Mouse (Mus musculus) layer of hippocampus, postnatal 10 days (tissue): Measurements from ENCODE around the gene Cd300lf. TPM values are rescaled to one million over a fixed set of nuclear protein-coding genes. Genes with fewer than 3 reads are reported as not detected.

ENCODE experiments used
- DNase-seq, 2 experiments: peaks; one replicate each; pipeline ENCODE4 v3.0.0; 2021; ENCODE audit warnings: low spot score in 2 of 2
- total RNA-seq, 2 experiments: library from RNA; stranded (reverse); gene quantifications; 2 replicates each; pipeline ENCODE4 v1.2.3; 2021

The Cd300lf gene
- total RNA-seq, 2 experiments from 2014 or later: 0.27 to 0.50 TPM

DNA sequence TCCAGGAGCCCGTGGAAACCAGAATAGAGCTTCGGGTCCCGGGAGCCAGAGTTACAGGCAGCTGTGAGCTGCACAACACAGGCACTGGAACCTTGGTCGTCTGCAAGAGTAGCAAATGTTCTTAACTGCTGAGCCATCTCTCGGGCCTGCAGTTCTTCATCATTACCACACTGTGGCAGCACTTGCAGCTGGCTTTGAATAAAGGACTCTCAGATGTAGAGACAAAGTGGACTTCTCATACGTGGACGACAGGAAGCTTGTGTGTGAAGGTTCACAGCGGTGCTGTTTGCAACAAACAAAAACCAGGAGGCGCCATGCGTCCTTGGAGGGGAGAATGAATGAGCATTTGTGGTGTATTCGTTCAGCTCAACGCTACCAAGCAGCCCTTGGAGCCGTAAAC lies 52.9 kb downstream of the Cd300lf start:
- DNase-seq: peak; percentile 61 to 68

DNA sequence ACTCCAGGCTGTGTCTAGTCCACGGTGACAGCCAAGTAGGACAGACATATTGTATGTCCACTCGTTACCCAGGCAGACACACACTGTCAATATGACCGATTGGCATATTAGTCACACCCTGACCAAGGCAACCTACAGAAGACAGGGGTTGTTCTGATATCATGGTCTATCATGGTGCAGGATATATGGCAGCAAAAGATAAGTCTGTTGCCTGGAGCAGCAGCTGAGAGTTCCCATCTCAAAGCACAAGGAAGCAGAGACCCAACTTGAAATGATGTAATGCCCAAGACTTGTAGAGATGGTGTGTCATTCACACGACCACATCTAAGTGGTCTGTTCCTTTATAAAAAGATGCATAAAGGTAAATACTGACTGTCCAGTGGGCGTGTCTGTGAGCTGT lies 55.1 kb downstream of the Cd300lf start:
- no peak for DNase-seq

DNA sequence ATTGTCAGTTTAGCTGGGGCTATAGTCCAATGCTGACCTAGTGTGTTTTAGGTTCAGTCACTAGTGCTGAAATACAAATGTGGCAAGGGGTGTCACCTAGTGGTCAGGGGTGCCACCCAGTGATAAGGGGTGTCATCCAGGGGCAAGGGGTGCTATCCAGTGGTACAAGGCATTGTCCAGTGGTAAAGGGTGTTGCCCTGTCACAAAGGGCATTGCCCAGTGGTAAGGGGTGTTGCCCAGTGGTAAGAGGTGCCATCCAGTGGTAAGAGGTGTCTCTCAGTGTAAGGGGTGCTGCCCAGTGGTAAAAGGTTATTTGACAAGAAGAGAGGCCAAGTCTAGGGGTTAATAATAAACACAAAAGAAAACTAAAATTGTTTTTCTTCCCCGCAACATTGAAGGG lies 56.4 kb downstream of the Cd300lf start:
- DNase-seq: no peak

DNA sequence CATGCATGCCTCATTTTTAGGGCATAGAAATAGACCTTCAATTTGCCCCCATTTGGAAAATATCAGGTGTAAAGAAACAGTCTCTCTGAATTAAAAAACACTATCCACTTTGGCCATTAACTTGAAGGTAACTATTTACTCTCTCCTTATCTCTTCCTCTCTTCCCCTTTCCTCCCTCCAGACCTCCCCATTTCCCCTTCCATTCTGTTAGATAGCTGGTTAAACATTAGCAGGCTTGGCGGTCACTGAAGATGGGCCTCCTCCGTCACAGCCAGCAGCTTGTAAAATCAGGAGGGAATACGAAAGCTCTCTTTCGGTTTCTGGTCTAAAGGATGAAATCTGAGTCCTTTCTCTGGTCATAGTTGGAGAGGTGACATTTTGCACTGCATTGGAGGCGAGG lies 57.9 kb downstream of the Cd300lf start:
- no peak for DNase-seq

DNA sequence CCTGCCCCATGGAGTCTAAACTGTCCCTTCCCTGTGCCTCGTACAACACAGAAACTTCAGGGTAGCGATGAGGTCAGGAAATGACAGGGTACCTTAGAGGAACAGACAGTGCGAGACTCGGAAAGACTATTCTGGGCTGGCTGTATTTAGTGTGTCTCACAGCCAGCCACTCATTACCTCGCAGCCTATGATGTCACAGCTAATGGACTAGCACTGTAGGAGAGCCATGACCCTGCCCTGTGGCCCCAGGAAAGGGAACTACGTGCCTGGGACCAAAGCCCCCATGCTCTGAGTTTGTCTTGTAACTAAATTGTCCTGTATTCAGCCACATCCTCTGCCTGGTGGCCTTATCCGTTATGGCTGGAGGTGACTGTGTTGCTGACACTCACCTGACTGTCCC lies 58.4 kb downstream of the Cd300lf start:
- DNase-seq: no peak

DNA sequence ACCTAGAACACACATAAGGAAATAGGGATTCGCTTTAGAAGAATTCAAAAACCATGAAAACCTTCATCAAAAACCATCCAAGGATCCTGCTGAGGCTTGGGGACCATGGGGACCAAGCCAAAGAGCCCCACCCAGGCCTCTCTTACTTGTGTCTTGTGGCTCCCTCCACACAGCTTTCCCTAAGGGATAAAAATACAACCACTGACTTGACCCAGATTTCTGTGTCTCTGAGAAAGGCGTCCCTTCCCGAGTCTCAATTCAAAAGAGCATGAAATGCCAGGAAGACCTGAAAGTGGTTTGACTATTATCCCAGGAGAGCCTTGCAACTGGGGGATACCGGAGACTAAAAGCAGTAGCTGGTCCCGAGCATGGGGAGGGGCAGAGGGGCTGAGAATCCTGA lies 60.8 kb downstream of the Cd300lf start:
- DNase-seq: no peak

DNA sequence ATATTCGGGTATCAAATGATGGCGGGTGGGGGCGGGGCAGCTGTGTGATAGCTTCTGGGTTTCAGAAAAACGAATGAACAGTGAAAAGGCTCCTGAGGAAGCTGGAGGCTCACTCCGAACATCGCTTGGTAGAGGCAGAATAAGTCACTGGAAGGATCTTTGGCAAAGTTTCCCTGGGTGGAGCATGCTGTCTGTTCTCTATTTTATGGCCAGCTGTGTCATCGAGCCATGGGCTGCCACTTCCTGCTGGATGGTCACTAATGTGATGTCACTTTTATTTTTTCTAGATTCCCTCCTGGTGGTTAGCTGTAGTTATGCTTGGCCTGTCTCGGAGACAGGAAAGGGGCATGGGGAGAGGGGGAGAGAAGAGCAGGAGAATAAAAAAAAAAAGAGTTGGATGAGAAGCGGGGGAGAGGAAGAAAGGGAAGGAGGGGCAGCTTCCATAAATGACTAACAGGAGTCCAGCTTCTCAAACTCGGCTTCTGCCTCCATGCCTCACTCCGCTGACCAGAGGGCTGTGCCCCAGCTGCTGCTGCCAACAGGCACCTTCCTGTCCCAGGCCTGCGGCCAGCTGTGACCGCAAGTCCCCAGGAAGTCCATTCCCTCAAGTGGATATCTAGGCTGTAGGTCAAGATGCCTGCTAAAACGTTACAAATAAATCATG lies 62.0 kb downstream of the Cd300lf start:
- peak in 1 of 2 experiments; percentile 22 for DNase-seq

DNA sequence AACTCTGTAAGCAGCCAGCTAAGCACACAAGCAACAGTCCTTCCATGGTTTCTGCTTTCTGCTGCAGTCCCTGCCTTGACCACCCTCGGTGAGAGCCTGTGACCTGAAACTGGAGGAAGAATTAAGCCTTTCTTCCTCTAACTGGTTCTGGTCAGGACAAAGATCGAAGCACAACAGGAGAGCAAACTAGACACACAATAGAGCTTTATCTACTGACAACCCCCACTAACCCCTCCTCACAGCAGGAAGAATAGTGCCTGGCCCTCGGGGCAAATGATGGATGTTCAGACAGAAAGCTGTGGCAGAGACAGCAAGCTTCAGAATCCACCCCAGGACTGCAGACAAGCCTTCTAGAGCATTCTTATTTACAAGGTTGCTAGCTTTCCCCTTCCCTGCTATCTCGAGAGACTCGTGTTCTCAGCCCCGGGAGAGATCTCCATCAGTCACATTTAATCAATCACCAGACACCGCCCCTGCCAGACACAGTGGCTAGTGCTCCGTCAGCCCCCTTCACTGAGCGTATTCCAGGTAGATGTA lies 62.7 kb downstream of the Cd300lf start:
- DNase-seq: no peak

DNA sequence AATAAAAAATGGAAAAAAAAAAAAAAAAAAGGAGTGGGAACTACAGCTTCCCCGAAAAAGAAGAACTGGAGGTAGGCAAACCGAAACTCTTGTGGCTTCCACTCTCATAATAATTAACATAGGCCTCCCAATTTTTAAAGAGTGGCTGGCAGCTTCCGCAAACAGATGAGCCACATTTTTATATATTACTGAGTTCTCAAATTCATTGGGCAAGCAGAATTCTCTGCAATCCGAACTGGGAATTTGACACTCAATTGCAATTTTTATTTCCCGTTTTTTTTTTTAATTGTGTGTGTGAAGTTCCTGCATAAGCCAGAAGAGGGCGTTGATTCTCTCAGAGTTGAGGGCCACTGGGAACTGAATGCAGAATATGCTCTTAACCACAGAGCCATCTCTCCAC lies 67.0 kb downstream of the Cd300lf start:
- DNase-seq: no peak

Other genes starting within 250 kb of the Cd300lf start
- gene Cd300a, start 244.0 kb downstream of the Cd300lf start, total RNA-seq: under 1 TPM; 0.62 TPM
- gene Cd300lb, start 199.6 kb downstream of the Cd300lf start, total RNA-seq: under 1 TPM in 1 of 2 experiments, not detected in 1; 0.20 TPM
- not detected for gene Cd300c, start 164.8 kb downstream of the Cd300lf start, total RNA-seq
- gene Cd300ld, start 144.1 kb downstream of the Cd300lf start, total RNA-seq: under 1 TPM in 1 of 2 experiments, not detected in 1; 0.11 TPM
- gene Cd300c2, start 132.1 kb downstream of the Cd300lf start, total RNA-seq: 1 to 10 TPM; 2.5 to 3.5 TPM
- gene Cd300ld2, start 117.8 kb downstream of the Cd300lf start, total RNA-seq: not detected
- not detected for gene Cd300ld4, start 107.0 kb downstream of the Cd300lf start, total RNA-seq
- 1 to 10 TPM; 2.5 to 2.6 TPM for gene Cd300ld5, start 96.2 kb downstream of the Cd300lf start, total RNA-seq
- not detected for gene Cd300ld3, start 85.6 kb downstream of the Cd300lf start, total RNA-seq
- not detected for gene Cd300e, start 71.8 kb downstream of the Cd300lf start, total RNA-seq
- gene Rab37, start 42.6 kb downstream of the Cd300lf start, total RNA-seq: 1 to 10 TPM in 1 of 2 experiments, under 1 TPM in 1; 0.91 to 1.6 TPM
- gene Slc9a3r1, start 29.3 kb upstream of the Cd300lf start, total RNA-seq: 10 to 100 TPM; 70.4 to 78.0 TPM
- 10 to 100 TPM; 15.1 to 20.2 TPM for gene Tmem104, start 53.5 kb upstream of the Cd300lf start, total RNA-seq
- gene Nat9, start 53.9 kb upstream of the Cd300lf start, total RNA-seq: 10 to 100 TPM; 15.8 to 17.6 TPM
- 10 to 100 TPM; 28.6 to 31.9 TPM for gene Grin2c, start 133.3 kb upstream of the Cd300lf start, total RNA-seq
- gene Fdxr, start 143.1 kb upstream of the Cd300lf start, total RNA-seq: 10 to 100 TPM; 22.5 to 23.0 TPM
- gene Fads6, start 163.7 kb upstream of the Cd300lf start, total RNA-seq: 1 to 10 TPM; 7.6 to 8.1 TPM
- gene Otop2, start 173.2 kb upstream of the Cd300lf start, total RNA-seq: not detected
- under 1 TPM; 0.14 to 0.16 TPM for gene Ush1g, start 188.0 kb upstream of the Cd300lf start, total RNA-seq
- gene Otop3, start 200.7 kb upstream of the Cd300lf start, total RNA-seq: under 1 TPM; 0.45 to 0.53 TPM
- 10 to 100 TPM; 78.0 to 79.3 TPM for gene Hid1, start 233.8 kb upstream of the Cd300lf start, total RNA-seq
- 10 to 100 TPM; 18.4 to 19.1 TPM for gene Cdr2l, start 247.9 kb upstream of the Cd300lf start, total RNA-seq